Mouse (Mus musculus) midbrain, embryonic 15.5 days (tissue): Measurements from ENCODE around the gene Serinc3. TPM values are rescaled to one million over a fixed set of nuclear protein-coding genes. Genes with fewer than 3 reads are reported as not detected.

Experiments used
- ATAC-seq: fragments of 200-750 bp; cut with Nextera tagmentation; replicated peaks from 2 replicates; pipeline ENCODE4 v1.8.0; 2017; ENCODE audit warnings: moderate TSS enrichment
- H3K27ac ChIP-seq: fragments of 300-500 bp; sonication (generic); 2 replicates; pipeline ENCODE4 v1.5.1; 2015; ENCODE audit warnings: mild to moderate bottlenecking, inconsistent platforms
- H3K27me3 ChIP-seq: fragments of 300-500 bp; sonication (generic); replicated peaks from 2 replicates; pipeline ENCODE4 v1.6.1; 2015; ENCODE audit warnings: inconsistent platforms
- H3K36me3 ChIP-seq: fragments of 300-500 bp; sonication (generic); replicated peaks from 2 replicates; pipeline ENCODE4 v1.6.1; 2015; ENCODE audit warnings: inconsistent platforms
- H3K4me1 ChIP-seq: fragments of 300-500 bp; sonication (generic); 2 replicates; pipeline ENCODE4 v1.6.1; 2015; ENCODE audit warnings: inconsistent platforms
- H3K4me2 ChIP-seq: fragments of 300-500 bp; sonication (generic); 2 replicates; pipeline ENCODE4 v1.6.1; 2015; ENCODE audit warnings: inconsistent platforms, mild to moderate bottlenecking, moderate library complexity
- H3K4me3 ChIP-seq: fragments of 300-500 bp; sonication (generic); 2 replicates; pipeline ENCODE4 v1.5.1; 2015; ENCODE audit warnings: mild to moderate bottlenecking, inconsistent platforms
- H3K9ac ChIP-seq: fragments of 300-500 bp; sonication (generic); 2 replicates; pipeline ENCODE4 v1.6.1; 2015; ENCODE audit warnings: mild to moderate bottlenecking, inconsistent platforms
- H3K9me3 ChIP-seq: fragments of 300-500 bp; sonication (generic); 2 replicates; pipeline ENCODE4 v1.6.1; 2016; ENCODE audit warnings: inconsistent platforms
- WGBS: fragments of 180-500 bp; shearing (Covaris S2); methylation state at CpG from one replicate; pipeline ENCODE4 v1.1.7; 2015; ENCODE audit warnings: mixed read lengths; 5-methylcytosine and 5-hydroxymethylcytosine counted together
- polyA plus RNA-seq: library from polyadenylated mRNA; unstranded; fragments of >200 nt; fragmentation: Nextera tagmentation; extraction: Ambion mirVana; gene quantifications from 2 replicates; pipeline ENCODE4 v1.2.1, GENCODE M21; 2015

Serinc3 gene
- polyA plus RNA-seq, 1 experiment from 2014 or later, result 33.0 TPM

- no peak overlapping the region for H3K4me2 ChIP-seq
- H3K9ac ChIP-seq, result no peak overlapping the region
- H3K36me3 ChIP-seq, result no peaks in the 10 kb centered on the region
- H3K4me1 ChIP-seq, result peaks cover 5% of the 10 kb centered on the region
- H3K9me3 ChIP-seq, result no peaks in the 10 kb centered on the region
- H3K27ac ChIP-seq, result no peak overlapping the region
- H3K4me3 ChIP-seq, result no peak overlapping the region
- H3K27me3 ChIP-seq, result no peaks in the 10 kb centered on the region
- no peak for ATAC-seq
- 56% methylated on average over 4 of the region's 4 CpGs for WGBS
Measured at GRCm38 (mm10) chr2:163597661-163598060, 47.3 kb downstream of the Serinc3 start.

GRCm38 (mm10) chr2:163596873-163597155 is 48.1 kb downstream of the Serinc3 start:
- Histone ChIP-seq H3K4me2 (no peak overlapping the region), H3K4me3 (no peak overlapping the region), H3K9ac (no peak overlapping the region), H3K36me3 (no peaks in the 10 kb centered on the region), H3K27me3 (no peaks in the 10 kb centered on the region), H3K9me3 (no peaks in the 10 kb centered on the region), H3K27ac (no peak overlapping the region), H3K4me1 (peaks cover 4% of the 10 kb centered on the region)
- ATAC-seq, result no peak
- 74% methylated on average over 3 of the region's 3 CpGs for WGBS

GRCm38 (mm10) chr2:163596057-163596872 is 48.7 kb downstream of the Serinc3 start:
- ATAC-seq, result no peak
- Histone ChIP-seq H3K4me2 (no peak overlapping the region), H3K36me3 (no peaks in the 10 kb centered on the region), H3K4me3 (no peak overlapping the region), H3K9me3 (no peaks in the 10 kb centered on the region), H3K27ac (0 out of 2 replicates have a peak overlapping the region, but pooled peaks have one; percentile 11), H3K9ac (no peak overlapping the region), H3K27me3 (no peaks in the 10 kb centered on the region), H3K4me1 (no peaks in the 10 kb centered on the region)
- WGBS, result 80% methylated on average over 13 of the region's 13 CpGs

- 17% methylated on average over 2 of the region's 2 CpGs for WGBS
- no peak overlapping the region for H3K4me2 ChIP-seq
- no peak overlapping the region for H3K27ac ChIP-seq
- no peak overlapping the region for H3K4me3 ChIP-seq
- H3K9ac ChIP-seq, result no peak overlapping the region
- no peaks in the 10 kb centered on the region for H3K27me3 ChIP-seq
- ATAC-seq, result no peak
- no peaks in the 10 kb centered on the region for H3K4me1 ChIP-seq
- H3K9me3 ChIP-seq, result no peaks in the 10 kb centered on the region
- H3K36me3 ChIP-seq, result no peaks in the 10 kb centered on the region
Measured at GRCm38 (mm10) chr2:163595119-163595518, 49.8 kb downstream of the Serinc3 start.

GRCm38 (mm10) chr2:163593636-163594282 is 51.2 kb downstream of the Serinc3 start:
- WGBS, result 91% methylated on average over 10 of the region's 10 CpGs
- no peak overlapping the region for H3K4me3 ChIP-seq
- no peaks in the 10 kb centered on the region for H3K27me3 ChIP-seq
- no peak overlapping the region for H3K27ac ChIP-seq
- H3K9me3 ChIP-seq, result no peaks in the 10 kb centered on the region
- no peaks in the 10 kb centered on the region for H3K4me1 ChIP-seq
- H3K9ac ChIP-seq, result no peak overlapping the region
- H3K36me3 ChIP-seq, result no peaks in the 10 kb centered on the region
- no peak overlapping the region for H3K4me2 ChIP-seq
- no peak for ATAC-seq

- H3K4me1 ChIP-seq, result no peaks in the 10 kb centered on the region
- no peaks in the 10 kb centered on the region for H3K36me3 ChIP-seq
- no peak overlapping the region for H3K4me3 ChIP-seq
- no peak for ATAC-seq
- no peak overlapping the region for H3K4me2 ChIP-seq
- H3K9me3 ChIP-seq, result no peaks in the 10 kb centered on the region
- H3K9ac ChIP-seq, result no peak overlapping the region
- H3K27ac ChIP-seq, result no peak overlapping the region
- no peaks in the 10 kb centered on the region for H3K27me3 ChIP-seq
- 75% methylated on average over 1 of the region's 1 CpGs for WGBS
Measured at GRCm38 (mm10) chr2:163592084-163592483, 52.8 kb downstream of the Serinc3 start.

GRCm38 (mm10) chr2:163590996-163591395 is 53.9 kb downstream of the Serinc3 start:
- Histone ChIP-seq H3K4me1 (no peaks in the 10 kb centered on the region), H3K4me3 (no peak overlapping the region), H3K27ac (no peak overlapping the region), H3K9ac (no peak overlapping the region), H3K4me2 (no peak overlapping the region), H3K36me3 (no peaks in the 10 kb centered on the region), H3K9me3 (no peaks in the 10 kb centered on the region), H3K27me3 (no peaks in the 10 kb centered on the region)
- ATAC-seq, result no peak
- 83% methylated on average over 5 of the region's 5 CpGs for WGBS

GRCm38 (mm10) chr2:163590211-163590610 is 54.7 kb downstream of the Serinc3 start:
- H3K4me3 ChIP-seq, result no peak overlapping the region
- ATAC-seq, result no peak
- no peaks in the 10 kb centered on the region for H3K9me3 ChIP-seq
- no peak overlapping the region for H3K4me2 ChIP-seq
- WGBS, result 77% methylated on average over 12 of the region's 12 CpGs
- no peak overlapping the region for H3K9ac ChIP-seq
- H3K27me3 ChIP-seq, result no peaks in the 10 kb centered on the region
- no peaks in the 10 kb centered on the region for H3K4me1 ChIP-seq
- H3K36me3 ChIP-seq, result no peaks in the 10 kb centered on the region
- no peak overlapping the region for H3K27ac ChIP-seq

- ATAC-seq, result no peak
- H3K27ac ChIP-seq, result no peak overlapping the region
- H3K36me3 ChIP-seq, result no peaks in the 10 kb centered on the region
- H3K27me3 ChIP-seq, result no peaks in the 10 kb centered on the region
- no peaks in the 10 kb centered on the region for H3K9me3 ChIP-seq
- H3K9ac ChIP-seq, result no peak overlapping the region
- no peak overlapping the region for H3K4me3 ChIP-seq
- WGBS, result 76% methylated on average over 5 of the region's 5 CpGs
- H3K4me2 ChIP-seq, result no peak overlapping the region
- no peaks in the 10 kb centered on the region for H3K4me1 ChIP-seq
Measured at GRCm38 (mm10) chr2:163587506-163587905, 57.4 kb downstream of the Serinc3 start.

GRCm38 (mm10) chr2:163586384-163587261 is 58.3 kb downstream of the Serinc3 start:
- H3K9me3 ChIP-seq, result no peaks in the 10 kb centered on the region
- no peaks in the 10 kb centered on the region for H3K36me3 ChIP-seq
- no peaks in the 10 kb centered on the region for H3K4me1 ChIP-seq
- H3K4me2 ChIP-seq, result no peak overlapping the region
- no peaks in the 10 kb centered on the region for H3K27me3 ChIP-seq
- WGBS, result 47% methylated on average over 19 of the region's 19 CpGs
- H3K27ac ChIP-seq, result no peak overlapping the region
- no peak overlapping the region for H3K4me3 ChIP-seq
- no peak for ATAC-seq
- no peak overlapping the region for H3K9ac ChIP-seq

GRCm38 (mm10) chr2:163584088-163584426 is 60.9 kb downstream of the Serinc3 start:
- H3K4me1 ChIP-seq, result no peaks in the 10 kb centered on the region
- WGBS, result 73% methylated on average over 10 of the region's 10 CpGs
- ATAC-seq, result no peak
- no peak overlapping the region for H3K27ac ChIP-seq
- H3K4me3 ChIP-seq, result no peak overlapping the region
- H3K9ac ChIP-seq, result no peak overlapping the region
- H3K36me3 ChIP-seq, result no peaks in the 10 kb centered on the region
- H3K9me3 ChIP-seq, result no peaks in the 10 kb centered on the region
- H3K4me2 ChIP-seq, result no peak overlapping the region
- no peaks in the 10 kb centered on the region for H3K27me3 ChIP-seq

GRCm38 (mm10) chr2:163583226-163584087 is 61.5 kb downstream of the Serinc3 start:
- H3K27ac ChIP-seq, result no peak overlapping the region
- H3K4me3 ChIP-seq, result no peak overlapping the region
- WGBS, result 86% methylated on average over 10 of the region's 10 CpGs

More at GRCm38 (mm10) chr2:163583226-163584087, 61.5 kb downstream of the Serinc3 start:
- Histone ChIP-seq H3K9ac (no peak overlapping the region), H3K4me2 (no peak overlapping the region), H3K4me1 (no peaks in the 10 kb centered on the region), H3K27me3 (no peaks in the 10 kb centered on the region), H3K36me3 (no peaks in the 10 kb centered on the region), H3K9me3 (no peaks in the 10 kb centered on the region)
- ATAC-seq, result no peak
